Mouse (Mus musculus) neural tube, embryonic 15.5 days (tissue): ENCODE measurements around the gene Amer2. TPM values are rescaled to one million over a fixed set of nuclear protein-coding genes. Genes with fewer than 3 reads are reported as not detected.
"Not testable (repeated sequence)": the region's sequence is repeated elsewhere in the genome, so short reads cannot be mapped to it uniquely, and the experiment has no call there.

Experiments used
- ATAC-seq: fragments of 200-750 bp; cut with Nextera tagmentation; 2 replicates; pipeline ENCODE4 v1.8.0; 2017; ENCODE audit warnings: mild to moderate bottlenecking, moderate TSS enrichment, moderate library complexity; ENCODE audit not compliant: low FRiP score
- H3K27ac ChIP-seq: fragments of 300-500 bp; sonication (generic); replicated peaks from 2 replicates; pipeline ENCODE4 v1.5.1; 2015; ENCODE audit warnings: mild to moderate bottlenecking, inconsistent platforms
- H3K27me3 ChIP-seq: fragments of 300-500 bp; sonication (generic); replicated peaks from 2 replicates; pipeline ENCODE4 v1.6.1; 2015; ENCODE audit warnings: inconsistent platforms
- H3K36me3 ChIP-seq: fragments of 300-500 bp; sonication (generic); 2 replicates; pipeline ENCODE4 v1.6.1; 2015; ENCODE audit warnings: inconsistent platforms
- H3K4me1 ChIP-seq: fragments of 300-500 bp; sonication (generic); 2 replicates; pipeline ENCODE4 v1.6.1; 2015; ENCODE audit warnings: inconsistent platforms
- H3K4me2 ChIP-seq: fragments of 300-500 bp; sonication (generic); 2 replicates; pipeline ENCODE4 v1.6.1; 2015; ENCODE audit warnings: inconsistent platforms, mild to moderate bottlenecking, moderate library complexity
- H3K4me3 ChIP-seq: fragments of 300-500 bp; sonication (generic); replicated peaks from 2 replicates; pipeline ENCODE4 v1.5.1; 2015; ENCODE audit warnings: mild to moderate bottlenecking, inconsistent platforms
- H3K9ac ChIP-seq: fragments of 300-500 bp; sonication (generic); replicated peaks from 2 replicates; pipeline ENCODE4 v1.6.1; 2015; ENCODE audit warnings: mild to moderate bottlenecking, inconsistent platforms
- H3K9me3 ChIP-seq: fragments of 300-500 bp; sonication (generic); replicated peaks from 2 replicates; pipeline ENCODE4 v1.6.1; 2016; ENCODE audit warnings: inconsistent platforms
- WGBS: fragments of 180-500 bp; shearing (Covaris S2); methylation state at CpG from one replicate; pipeline ENCODE4 v1.1.7; 2015; ENCODE audit warnings: mixed read lengths; 5-methylcytosine and 5-hydroxymethylcytosine counted together
- polyA plus RNA-seq: library from polyadenylated mRNA; unstranded; fragments of >200 nt; fragmentation: Nextera tagmentation; extraction: Ambion mirVana; gene quantifications from 2 replicates; pipeline ENCODE4 v1.2.1, GENCODE M21; 2015

The Amer2 gene
- 21.8 and 30.5 TPM in 2 replicates for polyA plus RNA-seq

- H3K27me3 ChIP-seq = peaks cover 3% of the 10 kb centered on the region; the same call in 1 of the 2 replicates
- H3K4me3 ChIP-seq = no peak within 1 kb of the TSS
- ATAC-seq = no peak
- no peak within 1 kb of the TSS for H3K27ac ChIP-seq
- H3K9ac ChIP-seq = no peak within 1 kb of the TSS
- H3K4me1 ChIP-seq = peaks cover 8% of the 10 kb centered on the region
- no peaks in the 10 kb centered on the region for H3K9me3 ChIP-seq
- no peaks in the 10 kb centered on the region for H3K36me3 ChIP-seq
- no peak within 1 kb of the TSS for H3K4me2 ChIP-seq
- WGBS = 61% methylated on average over 1 of the region's 1 CpGs
These were observed at the start of gene Amer2 for GRCm38 (mm10) chr14:60372821-60373309. Gene Amer2, plus strand, starts transcription at chr14:60373259.

GRCm38 (mm10) chr14:60340001-60340400 lies 33.1 kb upstream of the Amer2 start:
- H3K27me3 ChIP-seq, H3K4me1 ChIP-seq, H3K9ac ChIP-seq, H3K4me2 ChIP-seq, H3K4me3 ChIP-seq, H3K36me3 ChIP-seq, ATAC-seq, H3K27ac ChIP-seq, H3K9me3 ChIP-seq: not testable (repeated sequence)
- WGBS = 81% methylated on average over 5 of the region's 5 CpGs

GRCm38 (mm10) chr14:60340570-60340969 lies 32.5 kb upstream of the Amer2 start:
- H3K4me1 ChIP-seq = 0 out of 2 replicates have a peak, but pooled peaks cover 9% of the 10 kb centered on the region
- H3K4me2 ChIP-seq = no peak overlapping the region
- no peaks in the 10 kb centered on the region for H3K27me3 ChIP-seq
- ATAC-seq = no peak
- 88% methylated on average over 4 of the region's 4 CpGs for WGBS
- no peak overlapping the region for H3K27ac ChIP-seq
- H3K4me3 ChIP-seq = no peak overlapping the region
- no peaks in the 10 kb centered on the region for H3K36me3 ChIP-seq
- no peak overlapping the region for H3K9ac ChIP-seq
- H3K9me3 ChIP-seq = no peaks in the 10 kb centered on the region

- H3K4me1 ChIP-seq = 0 out of 2 replicates have a peak, but pooled peaks cover 9% of the 10 kb centered on the region
- no peak overlapping the region for H3K4me3 ChIP-seq
- no peak for ATAC-seq
- H3K4me2 ChIP-seq = no peak overlapping the region
- H3K9me3 ChIP-seq = no peaks in the 10 kb centered on the region
- no peak overlapping the region for H3K9ac ChIP-seq
- H3K27me3 ChIP-seq = no peaks in the 10 kb centered on the region
- no peaks in the 10 kb centered on the region for H3K36me3 ChIP-seq
- H3K27ac ChIP-seq = no peak overlapping the region
- WGBS = 93% methylated on average over 6 of the region's 6 CpGs
These were observed 27.7 kb upstream of the Amer2 start for GRCm38 (mm10) chr14:60345326-60345876.

DNA sequence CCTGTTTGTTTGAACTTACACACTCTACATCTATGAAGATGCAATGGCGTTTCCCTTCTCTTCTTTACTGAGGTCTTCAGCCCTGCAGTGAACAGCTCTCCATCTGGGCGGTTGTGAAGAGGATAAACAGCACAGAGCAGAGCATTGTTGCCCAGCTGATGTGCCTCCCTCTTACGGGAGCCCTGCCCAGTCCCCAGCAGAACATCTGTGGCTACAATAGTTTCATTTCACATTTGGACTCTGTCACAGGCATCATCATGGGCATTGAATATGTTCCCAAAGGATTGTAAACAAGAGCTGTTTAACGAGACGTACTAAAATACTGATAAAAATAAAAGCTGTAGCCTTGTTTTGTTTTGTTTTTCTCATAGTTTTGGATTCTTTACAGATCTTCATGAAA lies 14.7 kb upstream of the Amer2 start:
- no peak for ATAC-seq
- no peak overlapping the region for H3K4me3 ChIP-seq
- H3K27me3 ChIP-seq = no peaks in the 10 kb centered on the region
- no peaks in the 10 kb centered on the region for H3K36me3 ChIP-seq
- H3K27ac ChIP-seq = no peak overlapping the region
- no peaks in the 10 kb centered on the region for H3K9me3 ChIP-seq
- H3K9ac ChIP-seq = no peak overlapping the region
- H3K4me1 ChIP-seq = peaks cover 8% of the 10 kb centered on the region; the same call in 1 of the 2 replicates
- 86% methylated on average over 5 of the region's 5 CpGs for WGBS
- no peak overlapping the region for H3K4me2 ChIP-seq

DNA sequence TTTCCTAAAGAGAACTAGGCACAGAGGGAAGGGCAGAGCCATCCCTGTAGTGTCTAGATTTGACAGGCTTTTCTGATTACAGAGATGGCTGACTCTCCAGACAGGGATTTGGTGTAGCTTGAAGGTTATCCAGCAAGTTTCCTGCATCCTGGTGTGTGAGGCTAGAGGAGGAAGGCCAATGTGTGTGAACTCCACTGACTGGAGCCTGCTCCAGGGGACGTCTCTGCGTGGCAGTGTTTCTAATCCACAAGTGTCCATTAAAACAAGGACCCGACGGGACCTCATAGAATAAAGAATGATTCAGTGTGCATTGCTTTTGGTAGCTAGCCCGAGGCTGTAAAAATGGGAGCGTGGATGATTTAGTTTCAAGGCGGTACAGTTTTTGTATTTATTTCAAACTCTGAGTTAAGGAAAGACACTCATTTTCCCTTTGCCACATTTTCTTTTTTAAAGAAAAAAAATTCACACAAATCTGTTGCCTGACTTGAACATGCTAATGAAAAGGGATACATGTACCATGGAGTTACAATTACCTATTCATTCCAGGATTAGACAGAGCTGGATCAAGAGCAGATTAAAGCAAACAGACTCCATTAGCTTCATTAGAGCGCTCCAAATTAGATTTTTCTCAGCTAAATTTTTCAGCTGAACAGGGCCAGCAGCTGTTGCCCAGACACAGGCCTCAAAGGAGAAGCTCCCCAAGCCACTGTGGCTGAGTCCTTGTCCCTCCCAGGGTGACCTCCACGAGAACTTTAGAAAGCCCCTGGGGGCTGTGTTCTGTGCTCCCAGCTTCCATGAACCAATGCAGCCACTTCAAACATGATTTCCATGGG lies 11.5 kb upstream of the Amer2 start:
- Histone ChIP-seq H3K9ac (no peak overlapping the region), H3K9me3 (no peaks in the 10 kb centered on the region), H3K27me3 (no peaks in the 10 kb centered on the region), H3K4me3 (no peak overlapping the region), H3K27ac (no peak overlapping the region), H3K4me1 (peaks cover 8% of the 10 kb centered on the region; the same call in 1 of the 2 replicates), H3K36me3 (no peaks in the 10 kb centered on the region), H3K4me2 (no peak overlapping the region)
- 28% methylated on average over 9 of the region's 9 CpGs for WGBS
- no peak for ATAC-seq

DNA sequence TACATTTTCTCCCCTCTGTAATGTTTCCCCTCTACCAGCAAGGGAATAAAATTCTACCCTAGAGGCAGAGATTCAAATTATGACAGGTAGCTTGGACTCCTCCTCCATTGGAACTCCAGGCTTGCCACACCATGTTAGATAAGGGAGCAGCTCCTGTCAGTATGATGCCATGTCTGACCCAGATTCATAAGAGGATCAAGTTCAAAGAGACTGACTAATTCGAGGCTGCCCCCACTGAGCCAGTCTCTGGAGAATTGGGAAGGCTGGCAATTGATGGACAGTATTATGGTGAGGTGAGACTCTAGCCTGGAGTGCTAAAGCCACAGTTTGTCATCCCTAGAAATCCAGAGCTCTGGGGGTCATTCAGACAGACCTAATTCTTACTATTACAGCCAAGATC lies 6.3 kb upstream of the Amer2 start:
- H3K9ac ChIP-seq = no peak overlapping the region
- no peak for ATAC-seq
- H3K4me1 ChIP-seq = peaks cover 5% of the 10 kb centered on the region; the same call in 1 of the 2 replicates
- no peak overlapping the region for H3K4me2 ChIP-seq
- H3K27me3 ChIP-seq = no peaks in the 10 kb centered on the region
- H3K4me3 ChIP-seq = no peak overlapping the region
- no peaks in the 10 kb centered on the region for H3K9me3 ChIP-seq
- no peaks in the 10 kb centered on the region for H3K36me3 ChIP-seq
- WGBS = 64% methylated on average over 1 of the region's 1 CpGs
- H3K27ac ChIP-seq = no peak overlapping the region

GRCm38 (mm10) chr14:60368769-60369666 lies 4.0 kb upstream of the Amer2 start:
- Histone ChIP-seq H3K36me3 (no peaks in the 10 kb centered on the region), H3K4me2 (no peak overlapping the region), H3K9me3 (no peaks in the 10 kb centered on the region), H3K9ac (no peak overlapping the region), H3K27ac (no peak overlapping the region), H3K4me3 (no peak overlapping the region), H3K4me1 (no peaks in the 10 kb centered on the region), H3K27me3 (no peaks in the 10 kb centered on the region)
- ATAC-seq = no peak
- 62% methylated on average over 9 of the region's 9 CpGs for WGBS

GRCm38 (mm10) chr14:60369667-60370315 lies 3.3 kb upstream of the Amer2 start:
- no peak overlapping the region for H3K9ac ChIP-seq
- WGBS = 70% methylated on average over 5 of the region's 5 CpGs
- H3K4me1 ChIP-seq = no peaks in the 10 kb centered on the region
- H3K36me3 ChIP-seq = no peaks in the 10 kb centered on the region
- no peaks in the 10 kb centered on the region for H3K27me3 ChIP-seq
- no peaks in the 10 kb centered on the region for H3K9me3 ChIP-seq
- no peak for ATAC-seq
- no peak overlapping the region for H3K4me2 ChIP-seq
- no peak overlapping the region for H3K4me3 ChIP-seq
- no peak overlapping the region for H3K27ac ChIP-seq

DNA sequence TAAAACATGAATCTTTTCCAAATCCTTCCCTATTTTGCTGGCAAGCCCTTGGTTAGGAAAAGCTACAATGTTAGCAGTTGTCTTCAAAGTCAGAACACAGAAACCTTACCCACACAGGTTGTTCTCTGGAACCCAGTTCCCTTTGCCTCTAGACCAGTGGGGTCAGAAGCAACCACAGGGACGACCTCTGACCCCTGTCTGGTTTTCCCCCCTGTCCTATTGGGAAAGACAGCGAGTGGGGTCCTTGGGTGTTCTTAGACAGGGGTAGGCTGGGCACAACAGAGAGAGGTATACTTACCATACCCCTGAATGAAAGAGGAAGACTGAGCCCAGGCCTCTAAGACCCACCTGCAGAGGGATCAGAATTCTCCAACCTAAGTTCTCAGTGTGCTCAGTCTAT lies 4.0 kb downstream of the Amer2 start:
- Histone ChIP-seq H3K4me2 (peak overlapping the region; percentile 88), H3K4me3 (peak overlapping the region; percentile 89; the same call in 1 of the 2 replicates), H3K27me3 (peaks cover 3% of the 10 kb centered on the region; the same call in 1 of the 2 replicates), H3K9me3 (no peaks in the 10 kb centered on the region), H3K36me3 (no peaks in the 10 kb centered on the region), H3K4me1 (peaks cover 29% of the 10 kb centered on the region), H3K27ac (peak overlapping the region; percentile 98), H3K9ac (0 out of 2 replicates have a peak overlapping the region, but pooled peaks have one; percentile 96)
- WGBS = 77% methylated on average over 2 of the region's 2 CpGs
- ATAC-seq = no peak

GRCm38 (mm10) chr14:60377546-60377945 lies 4.5 kb downstream of the Amer2 start:
- H3K27me3 ChIP-seq = peaks cover 3% of the 10 kb centered on the region; the same call in 1 of the 2 replicates
- peak overlapping the region; percentile 88 for H3K4me2 ChIP-seq
- peak overlapping the region; percentile 89 for H3K4me3 ChIP-seq
- H3K27ac ChIP-seq = peak overlapping the region; percentile 98
- peak; percentile 68 for ATAC-seq
- peak overlapping the region; percentile 96 for H3K9ac ChIP-seq
- peaks cover 31% of the 10 kb centered on the region for H3K4me1 ChIP-seq
- no peaks in the 10 kb centered on the region for H3K36me3 ChIP-seq
- WGBS = 14% methylated on average over 10 of the region's 10 CpGs
- H3K9me3 ChIP-seq = no peaks in the 10 kb centered on the region
